Mouse (Mus musculus) liver, embryonic 14.5 days (tissue): ENCODE measurements around the gene Spata6. TPM values are rescaled to one million over a fixed set of nuclear protein-coding genes. Genes with fewer than 3 reads are reported as not detected.

Source experiments
- ATAC-seq: fragments of 200-750 bp; cut with Nextera tagmentation; 2 replicates; pipeline ENCODE4 v1.8.0; 2017; ENCODE audit warnings: moderate number of reproducible peaks, mild to moderate bottlenecking, moderate library complexity; ENCODE audit not compliant: insufficient read depth
- DNase-seq, 3 experiments: peaks; one replicate each; pipeline ENCODE4 v3.0.0-alpha.2; 2012 to 2013; ENCODE audit warnings: low read depth in 3 of 3, low spot score in 3 of 3
- H3K27ac ChIP-seq: fragments of 300-500 bp; sonication (generic); 2 replicates; pipeline ENCODE4 v1.5.1; 2014; ENCODE audit warnings: moderate library complexity, mild to moderate bottlenecking, control low read depth, inconsistent platforms
- H3K27me3 ChIP-seq: fragments of 300-500 bp; sonication (generic); 2 replicates; pipeline ENCODE4 v1.6.1; 2014; ENCODE audit warnings: mild to moderate bottlenecking, low read length, moderate library complexity; ENCODE audit not compliant: control insufficient read depth, insufficient read depth
- H3K36me3 ChIP-seq: fragments of 300-500 bp; sonication (generic); replicated peaks from 2 replicates; pipeline ENCODE4 v1.6.1; 2014; ENCODE audit warnings: low read depth; ENCODE audit not compliant: control insufficient read depth, insufficient read depth
- H3K4me1 ChIP-seq, 2 experiments: fragments of 200-500 bp in 1 of 2; fragments of 300-500 bp in 1 of 2; sonication (generic) in 1 of 2; replicated peaks; 2 replicates each; pipeline ENCODE4 v1.6.1; 2012 to 2014; ENCODE audit warnings: antibody characterized with exemption in 1 of 2, inconsistent platforms in 1 of 2, low read length in 1 of 2; ENCODE audit not compliant: control insufficient read depth in 2 of 2, insufficient read depth in 2 of 2
- H3K4me2 ChIP-seq: fragments of 300-500 bp; sonication (generic); 2 replicates; pipeline ENCODE4 v1.6.1; 2014; ENCODE audit warnings: low read depth, mild to moderate bottlenecking, control low read depth, moderate library complexity
- H3K4me3 ChIP-seq, 2 experiments: fragments of 200-500 bp in 1 of 2; fragments of 300-500 bp in 1 of 2; sonication (generic) in 1 of 2; 2 replicates each; pipeline ENCODE4 v1.5.1; 2012 to 2014; ENCODE audit warnings: low read depth in 2 of 2, low read length in 2 of 2, mild to moderate bottlenecking in 2 of 2, control low read depth in 1 of 2, inconsistent platforms in 1 of 2, moderate library complexity in 1 of 2; ENCODE audit not compliant: insufficient read depth in 1 of 2
- H3K9ac ChIP-seq: fragments of 300-500 bp; sonication (generic); replicated peaks from 2 replicates; pipeline ENCODE4 v1.6.1; 2014; ENCODE audit warnings: mild to moderate bottlenecking, control low read depth, moderate library complexity
- H3K9me3 ChIP-seq: fragments of 300-500 bp; sonication (generic); 2 replicates; pipeline ENCODE4 v1.6.1; 2016; ENCODE audit warnings: low read length, mixed read lengths; ENCODE audit not compliant: control insufficient read depth
- CTCF ChIP-seq: IDR thresholded peaks from 2 replicates; pipeline ENCODE4 v1.5.1; 2016; ENCODE audit warnings: antibody characterized with exemption, low read depth, control low read depth
- EP300 ChIP-seq: IDR thresholded peaks from 2 replicates; pipeline ENCODE4 v1.6.1; 2016; ENCODE audit warnings: antibody characterized with exemption, low read depth
- WGBS: fragments of 180-500 bp; shearing (Covaris S2); extraction: QIAGEN DNeasy Blood & Tissue Kit; methylation state at CpG from one replicate; pipeline ENCODE4 v1.1.7; 2014; ENCODE audit not compliant: insufficient replicate concordance; 5-methylcytosine and 5-hydroxymethylcytosine counted together
- polyA plus RNA-seq, 2 experiments: library from polyadenylated mRNA; depleted of rRNA in 1 of 2; stranded (reverse) in 1 of 2; unstranded in 1 of 2; fragments of >200 nt; fragmentation: Nextera tagmentation in 1 of 2; extraction: Ambion mirVana in 1 of 2; gene quantifications; 2 replicates each; pipeline versions ENCODE4 v1.2.1 to v1.2.3; 2012 to 2014

The Spata6 gene
- polyA plus RNA-seq, 2 experiments = 1.5 to 2.7 TPM

DNA sequence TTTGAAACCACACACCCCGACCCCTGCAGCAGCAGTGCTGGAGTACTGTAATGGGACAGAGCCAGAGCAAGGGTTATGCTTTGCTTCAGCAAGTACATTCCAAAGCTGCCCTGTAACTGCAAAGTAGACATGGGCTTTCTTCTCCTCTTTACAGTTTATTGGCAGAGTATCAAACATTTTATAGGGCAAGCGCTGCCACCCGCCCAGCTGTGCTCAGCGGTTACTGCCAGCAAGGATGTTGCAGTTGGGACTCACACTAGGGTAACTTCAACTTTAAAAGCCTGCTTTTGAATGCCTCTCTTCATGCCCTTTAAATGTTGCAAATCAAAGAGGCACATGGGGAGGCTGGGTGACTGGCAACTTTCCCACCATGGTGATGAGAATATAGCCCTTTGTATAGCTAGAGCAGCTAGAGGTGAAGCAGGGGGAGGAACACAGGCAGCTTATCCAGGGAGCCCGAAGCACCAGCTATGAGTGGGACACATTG lies 28.7 kb upstream of the Spata6 start:
- Histone ChIP-seq H3K36me3 (no peaks in the 10 kb centered on the region), H3K4me1 (no peaks in the 10 kb centered on the region; a peak in 1 of 4 replicates), H3K27ac (no peak overlapping the region), H3K27me3 (no peaks in the 10 kb centered on the region), H3K9ac (no peak overlapping the region), H3K4me2 (no peak overlapping the region), H3K4me3 (no peak overlapping the region), H3K9me3 (no peaks in the 10 kb centered on the region)
- no peak for DNase-seq
- ATAC-seq = no peak
- TF ChIP-seq EP300 (no peak), CTCF (no peak)
- 57% methylated on average over 5 of the region's 5 CpGs for WGBS

DNA sequence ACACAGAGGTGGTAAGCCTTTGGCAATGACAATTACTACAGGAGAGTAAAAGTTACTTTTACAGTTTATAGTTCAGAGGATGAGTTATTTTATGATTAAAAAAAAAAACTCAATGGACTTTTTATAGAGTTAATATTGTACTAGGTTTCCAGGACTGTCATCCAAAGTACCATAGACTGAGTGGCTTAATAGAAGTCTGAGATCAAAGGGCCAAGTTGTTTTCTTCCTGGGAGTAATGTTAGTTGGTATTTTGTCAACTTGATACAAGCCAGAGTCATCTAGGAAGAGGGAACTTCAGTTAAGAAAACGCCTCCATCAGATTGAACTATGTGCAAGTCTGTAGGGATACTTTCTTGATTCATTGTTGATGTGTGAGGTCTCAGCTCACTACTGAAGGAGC lies 18.4 kb upstream of the Spata6 start:
- WGBS = 24% methylated on average over 1 of the region's 1 CpGs
- ATAC-seq (no peak), DNase-seq (no peak)
- no peak overlapping the region for H3K9ac ChIP-seq
- no peak overlapping the region for H3K4me3 ChIP-seq
- H3K27me3 ChIP-seq = no peaks in the 10 kb centered on the region
- TF ChIP-seq EP300 (no peak), CTCF (no peak)
- H3K9me3 ChIP-seq = no peaks in the 10 kb centered on the region
- H3K4me2 ChIP-seq = no peak overlapping the region
- H3K27ac ChIP-seq = no peak overlapping the region
- H3K36me3 ChIP-seq = no peaks in the 10 kb centered on the region
- no peaks in the 10 kb centered on the region for H3K4me1 ChIP-seq

DNA sequence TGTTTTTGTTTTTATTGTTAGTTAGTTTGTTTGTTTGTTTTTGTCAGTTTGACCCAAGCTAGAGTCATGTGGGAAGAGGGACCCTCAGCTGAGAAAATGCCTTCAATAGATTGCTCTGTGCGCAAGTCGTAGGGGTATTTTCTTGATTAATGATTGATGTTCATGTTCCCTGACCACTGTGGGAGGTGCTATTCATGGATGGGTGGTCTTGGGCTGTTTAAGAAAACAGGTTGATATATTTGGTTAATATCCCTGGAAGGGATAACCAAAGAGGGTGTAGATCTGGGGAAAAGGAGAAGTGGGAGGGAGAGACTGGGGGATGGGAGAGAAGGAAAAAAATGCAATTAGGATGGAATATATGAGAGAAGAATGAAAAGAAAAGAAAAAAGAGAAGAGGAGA lies 15.7 kb upstream of the Spata6 start:
- Histone ChIP-seq H3K4me3 (no peak overlapping the region), H3K9ac (no peak overlapping the region), H3K4me1 (no peaks in the 10 kb centered on the region), H3K27ac (no peak overlapping the region), H3K9me3 (no peaks in the 10 kb centered on the region), H3K27me3 (no peaks in the 10 kb centered on the region), H3K36me3 (no peaks in the 10 kb centered on the region), H3K4me2 (no peak overlapping the region)
- DNase-seq (no peak), ATAC-seq (no peak)
- TF ChIP-seq EP300 (no peak), CTCF (no peak)
- 63% methylated on average over 2 of the region's 2 CpGs for WGBS

DNA sequence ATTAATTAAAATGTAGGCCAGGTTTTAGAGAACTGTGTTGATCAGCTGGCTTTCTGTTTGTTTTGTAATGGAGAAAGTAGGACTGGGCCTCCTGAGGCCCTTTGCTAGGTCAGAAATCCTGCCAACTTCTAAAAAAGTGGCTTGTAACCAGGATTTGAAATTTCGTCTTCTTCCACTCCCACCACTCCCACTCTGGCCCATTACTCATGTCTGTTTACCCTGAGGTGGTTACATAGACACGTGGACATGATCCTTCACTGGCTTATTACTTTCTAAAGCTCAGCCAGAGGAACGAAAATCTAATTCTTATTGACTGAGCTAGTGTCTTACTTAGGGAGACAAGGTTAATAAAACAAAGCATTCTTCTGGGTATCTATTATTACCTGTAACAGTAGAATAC lies 14.8 kb upstream of the Spata6 start:
- H3K36me3 ChIP-seq = no peaks in the 10 kb centered on the region
- H3K4me2 ChIP-seq = no peak overlapping the region
- no peaks in the 10 kb centered on the region for H3K27me3 ChIP-seq
- DNase-seq = no peak
- no peak overlapping the region for H3K9ac ChIP-seq
- H3K27ac ChIP-seq = no peak overlapping the region
- TF ChIP-seq EP300 = no peak
- no peak for TF ChIP-seq CTCF
- no peak overlapping the region for H3K4me3 ChIP-seq
- H3K9me3 ChIP-seq = no peaks in the 10 kb centered on the region
- WGBS = 48% methylated on average over 3 of the region's 3 CpGs
- H3K4me1 ChIP-seq = no peaks in the 10 kb centered on the region
- no peak for ATAC-seq

DNA sequence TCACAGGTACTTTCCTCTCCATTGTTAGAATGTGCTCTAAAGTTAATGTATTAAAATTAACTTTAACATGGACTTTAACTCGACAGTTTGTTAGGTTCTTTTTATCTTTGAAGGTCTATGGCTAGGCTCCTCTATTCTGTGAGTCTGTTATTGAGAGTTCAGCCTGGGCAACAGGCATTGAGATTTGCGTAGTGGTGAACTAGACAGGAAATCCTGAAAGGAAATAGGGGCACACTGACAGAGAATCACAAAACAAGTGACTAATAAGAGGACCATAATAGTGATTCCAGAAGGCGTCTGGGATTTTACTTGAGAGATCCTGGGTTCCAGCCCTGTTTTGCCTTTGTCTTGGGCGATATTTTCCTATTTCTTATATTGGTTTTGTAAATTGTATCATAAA lies 488 bp upstream of the Spata6 start:
- no peak for ATAC-seq
- no peak overlapping the region for H3K27ac ChIP-seq
- H3K4me3 ChIP-seq = peak overlapping the region in 1 of 2 experiments; percentile 62; a peak in 2 of 4 replicates
- peak overlapping the region; percentile 65 for H3K4me2 ChIP-seq
- no peak for DNase-seq
- TF ChIP-seq CTCF (no peak), EP300 (no peak)
- no peak overlapping the region for H3K9ac ChIP-seq
- no peaks in the 10 kb centered on the region for H3K9me3 ChIP-seq
- 20% methylated on average over 4 of the region's 4 CpGs for WGBS
- H3K27me3 ChIP-seq = no peaks in the 10 kb centered on the region
- no peaks in the 10 kb centered on the region for H3K36me3 ChIP-seq
- peaks cover 0 to 5% of the 10 kb centered on the region in 2 experiments; a peak in 1 of 4 replicates for H3K4me1 ChIP-seq
